In genomic region chr2:27771936-27772335, GRCm38 (mm10) we compare ENCODE assay signal across 9 mouse cellular contexts.
A peak's percentile ranks its signal among the peaks of the same experiment; 100 is the strongest.
DNase-seq lines count a peak whose midpoint lies in the region; ATAC-seq and TF ChIP-seq lines count a peak whose summit lies in the region.
"Had no signal": no experiment of that assay in that cellular context is flagged by ENCODE, and none has a peak within 500 bp of the region (broad histone marks: within the 10 kb centered on the region; RNA-seq: fewer than 3 reads in every experiment).

No protein-coding gene starts in this region.

- peak; percentile 86 for DNase-seq in hindbrain, embryonic 10.5 days (ENCODE audit: low spot score)
- peak; percentile 69 to 81 for DNase-seq in cerebellum, adult 18-20 months
- peak; percentile 91 for DNase-seq in gastrocnemius, adult 2 months
- DNase-seq in left cerebral cortex, postnatal 4 days, result peak; percentile 92
- DNase-seq in naive thymus-derived CD4-positive, alpha-beta T cell, adult 2 months (ENCODE audit: low read depth), result peak; percentile 43

- WGBS in hindbrain, embryonic 10.5 days, result 29% methylated on average over 7 of the region's 7 CpGs
- 28% methylated on average over 7 of the region's 7 CpGs for WGBS in hindbrain, embryonic 12.5 days
- WGBS in intestine, embryonic 15.5 days, result 16% methylated on average over 7 of the region's 7 CpGs
- WGBS in stomach, embryonic 14.5 days, result 19% methylated on average over 7 of the region's 7 CpGs

- peaks cover 56% of the 10 kb centered on the region for H3K4me1 ChIP-seq in hindbrain, embryonic 10.5 days (replicated peaks)
- peaks cover 13% of the 10 kb centered on the region; the same call in 1 of the 2 replicates for H3K4me1 ChIP-seq in hindbrain, embryonic 12.5 days
- peaks cover 34% of the 10 kb centered on the region for H3K4me1 ChIP-seq in intestine, embryonic 15.5 days (replicated peaks)
- H3K4me1 ChIP-seq in stomach, embryonic 14.5 days (ENCODE audit: control insufficient read depth, insufficient read depth, low read length), result peaks cover 32% of the 10 kb centered on the region

- H3K27me3 ChIP-seq in hindbrain, embryonic 10.5 days (ENCODE audit: insufficient read depth, poor library complexity, severe bottlenecking), result no peaks in the 10 kb centered on the region
- H3K27me3 ChIP-seq in hindbrain, embryonic 12.5 days, result no peaks in the 10 kb centered on the region
- no peaks in the 10 kb centered on the region for H3K27me3 ChIP-seq in intestine, embryonic 15.5 days (replicated peaks)
- no peaks in the 10 kb centered on the region for H3K27me3 ChIP-seq in stomach, embryonic 14.5 days (ENCODE audit: control insufficient read depth, insufficient read depth, low read length)
- H3K27me3 ChIP-seq: neural tube, embryonic 13.5 days had no signal

- peak; percentile 98 for TF ChIP-seq CTCF in gastrocnemius, adult 2 months (IDR thresholded peaks at IDR 0.05)

- ATAC-seq in hindbrain, embryonic 12.5 days (ENCODE audit: low FRiP score), result no peak
- ATAC-seq in intestine, embryonic 15.5 days, result peak; percentile 26
- no peak for ATAC-seq in stomach, embryonic 14.5 days (ENCODE audit: insufficient number of reproducible peaks, insufficient read depth, low FRiP score, low read depth)

- no peak overlapping the region for H3K9ac ChIP-seq in hindbrain, embryonic 12.5 days
- no peak overlapping the region for H3K9ac ChIP-seq in intestine, embryonic 15.5 days
- H3K9ac ChIP-seq in stomach, embryonic 14.5 days (replicated peaks; ENCODE audit: low read depth, low read length), result no peak overlapping the region
- H3K9ac ChIP-seq: neural tube, embryonic 13.5 days had no signal

- no peak overlapping the region for H3K27ac ChIP-seq in hindbrain, embryonic 10.5 days
- H3K27ac ChIP-seq in hindbrain, embryonic 12.5 days, result no peak overlapping the region
- H3K27ac ChIP-seq in gastrocnemius, adult 2 months, result peak overlapping the region; percentile 86
- 0 out of 2 replicates have a peak overlapping the region, but pooled peaks have one; percentile 22 for H3K27ac ChIP-seq in intestine, embryonic 15.5 days
- peak overlapping the region; percentile 18 for H3K27ac ChIP-seq in stomach, embryonic 14.5 days (ENCODE audit: low read length)
- H3K27ac ChIP-seq: neural tube, embryonic 13.5 days had no signal

- no peaks in the 10 kb centered on the region for H3K36me3 ChIP-seq in hindbrain, embryonic 10.5 days
- no peaks in the 10 kb centered on the region for H3K36me3 ChIP-seq in hindbrain, embryonic 12.5 days
- H3K36me3 ChIP-seq in intestine, embryonic 15.5 days, result no peaks in the 10 kb centered on the region
- H3K36me3 ChIP-seq in stomach, embryonic 14.5 days (ENCODE audit: control insufficient read depth, insufficient read depth, low read length), result no peaks in the 10 kb centered on the region
- H3K36me3 ChIP-seq: neural tube, embryonic 13.5 days had no signal

- no peak overlapping the region for H3K4me3 ChIP-seq in hindbrain, embryonic 10.5 days
- H3K4me3 ChIP-seq in hindbrain, embryonic 12.5 days, result no peak overlapping the region
- H3K4me3 ChIP-seq in gastrocnemius, adult 2 months, result no peak overlapping the region
- H3K4me3 ChIP-seq in intestine, embryonic 15.5 days (replicated peaks), result no peak overlapping the region
- H3K4me3 ChIP-seq in stomach, embryonic 14.5 days (ENCODE audit: low read depth, low read length), result no peak overlapping the region
- H3K4me3 ChIP-seq: neural tube, embryonic 13.5 days had no signal

- no peaks in the 10 kb centered on the region for H3K9me3 ChIP-seq in hindbrain, embryonic 10.5 days
- H3K9me3 ChIP-seq in hindbrain, embryonic 12.5 days (replicated peaks), result no peaks in the 10 kb centered on the region
- H3K9me3 ChIP-seq in intestine, embryonic 15.5 days, result no peaks in the 10 kb centered on the region
- H3K9me3 ChIP-seq in stomach, embryonic 14.5 days (ENCODE audit: control insufficient read depth, low read depth, low read length), result no peaks in the 10 kb centered on the region
- H3K9me3 ChIP-seq: neural tube, embryonic 13.5 days had no signal

- no peak overlapping the region for H3K4me2 ChIP-seq in hindbrain, embryonic 12.5 days (replicated peaks)
- no peak overlapping the region for H3K4me2 ChIP-seq in intestine, embryonic 15.5 days (replicated peaks)
- no peak overlapping the region for H3K4me2 ChIP-seq in stomach, embryonic 14.5 days (replicated peaks; ENCODE audit: low read depth, low read length)
- H3K4me2 ChIP-seq: neural tube, embryonic 13.5 days had no signal

- intact Hi-C loops in gastrocnemius, adult 2 months (cut with DNase I), result loop anchor here (1.0 to 5.0 kb wide), 4 partner anchors 115 to 197 kb away; partner anchors contain the start of gene Col5a1
- intact Hi-C loops in left cerebral cortex, postnatal 4 days (cut with DNase I), result loop anchor here (10.0 kb wide), 2 partner anchors 193 to 423 kb away; partner anchors contain the start of gene Olfm1

Comparison
In these comparisons a context has a peak if more than half of its experiments do, and no peak if none do; other contexts are left out.
1. H3K27ac ChIP-seq: peak in gastrocnemius, adult 2 months (single experiment), intestine, embryonic 15.5 days (single experiment) and stomach, embryonic 14.5 days (single experiment); none in hindbrain, embryonic 10.5 days (single experiment) and hindbrain, embryonic 12.5 days (single experiment).
2. Peak in every context shown above with its lines, with median percentiles within 50 percentile points of each other: DNase-seq.